Mouse (Mus musculus): ENCODE data around the gene Msi2. TPM values are rescaled to one million over a fixed set of nuclear protein-coding genes. Genes with fewer than 3 reads are reported as not detected.

Msi2 gene
- total and polyA plus RNA-seq, 2 experiments: 6.4 to 10.8 TPM

DNA sequence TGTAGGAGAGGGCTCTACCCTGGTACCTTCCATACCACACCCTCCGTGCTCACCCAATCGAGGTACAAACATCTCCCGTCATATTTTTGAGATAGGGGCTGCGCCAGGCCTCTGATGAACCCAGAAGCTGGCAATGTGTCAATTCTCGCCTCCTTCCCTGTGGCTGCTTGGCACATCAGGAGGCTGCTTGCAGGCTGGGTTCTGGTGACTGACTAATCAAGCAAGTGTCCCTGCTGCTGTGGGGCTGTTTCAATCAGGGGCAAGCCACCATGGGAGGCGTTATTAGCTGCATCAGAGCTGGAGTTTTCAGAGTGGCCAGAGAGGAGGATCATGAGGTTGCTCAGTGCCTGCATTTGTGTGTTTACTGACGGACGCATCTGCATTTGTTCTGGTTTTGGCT, 310.0 kb downstream of the Msi2 start:
- H3K27ac ChIP-seq (replicated peaks; ENCODE audit: insufficient read depth, low read depth, low read length): no peak overlapping the region
- H3K4me1 ChIP-seq (ENCODE audit: control insufficient read depth, insufficient read depth, low read length): no peaks in the 10 kb centered on the region; the same call in 1 of the 2 replicates
- no peaks in the 10 kb centered on the region for H3K36me3 ChIP-seq (ENCODE audit: control insufficient read depth, insufficient read depth, low read length)
- no peak for DNase-seq (ENCODE audit: extremely low read depth, low read depth, low spot score)
- no peaks in the 10 kb centered on the region for H3K79me2 ChIP-seq (ENCODE audit: control insufficient read depth, insufficient read depth, low read length)
- WGBS: 91% methylated on average over 8 of the region's 8 CpGs
- no peak overlapping the region for H3K9ac ChIP-seq (ENCODE audit: low read depth, low read length)
- H3K27me3 ChIP-seq (ENCODE audit: control insufficient read depth, insufficient read depth, low read length): no peaks in the 10 kb centered on the region
- no peak overlapping the region for H3K4me3 ChIP-seq (ENCODE audit: insufficient read depth, low read depth, low read length)
- no peak for TF ChIP-seq POLR2A (IDR thresholded peaks at IDR 0.05; ENCODE audit: extremely low read depth, insufficient read depth, low read length)

GRCm38 (mm10) chr11:88406408-88406915, 311.9 kb downstream of the Msi2 start:
- H3K27me3 ChIP-seq (ENCODE audit: control insufficient read depth, insufficient read depth, low read length): no peaks in the 10 kb centered on the region
- H3K4me1 ChIP-seq (ENCODE audit: control insufficient read depth, insufficient read depth, low read length): no peaks in the 10 kb centered on the region; the same call in 1 of the 2 replicates
- TF ChIP-seq POLR2A (IDR thresholded peaks at IDR 0.05; ENCODE audit: extremely low read depth, insufficient read depth, low read length) (no peak), CTCF (IDR thresholded peaks at IDR 0.05; ENCODE audit: low read depth, low read length) (no peak)
- H3K36me3 ChIP-seq (ENCODE audit: control insufficient read depth, insufficient read depth, low read length): no peaks in the 10 kb centered on the region
- no peak overlapping the region for H3K27ac ChIP-seq (replicated peaks; ENCODE audit: insufficient read depth, low read depth, low read length)
- H3K4me3 ChIP-seq (ENCODE audit: insufficient read depth, low read depth, low read length): no peak overlapping the region
- H3K9ac ChIP-seq (ENCODE audit: low read depth, low read length): no peak overlapping the region
- 89% methylated on average over 3 of the region's 3 CpGs for whole genome bisulfite sequencing
- DNase-seq (ENCODE audit: extremely low read depth, low read depth, low spot score): no peak
- H3K79me2 ChIP-seq (ENCODE audit: control insufficient read depth, insufficient read depth, low read length): no peaks in the 10 kb centered on the region

GRCm38 (mm10) chr11:88404816-88405613, 313.3 kb downstream of the Msi2 start:
- H3K79me2 ChIP-seq (ENCODE audit: control insufficient read depth, insufficient read depth, low read length): no peaks in the 10 kb centered on the region
- WGBS: 92% methylated on average over 17 of the region's 17 CpGs
- H3K36me3 ChIP-seq (ENCODE audit: control insufficient read depth, insufficient read depth, low read length): no peaks in the 10 kb centered on the region
- TF ChIP-seq CTCF (IDR thresholded peaks at IDR 0.05; ENCODE audit: low read depth, low read length) (no peak), POLR2A (IDR thresholded peaks at IDR 0.05; ENCODE audit: extremely low read depth, insufficient read depth, low read length) (no peak)
- no peaks in the 10 kb centered on the region for H3K27me3 ChIP-seq (ENCODE audit: control insufficient read depth, insufficient read depth, low read length)
- H3K4me1 ChIP-seq (ENCODE audit: control insufficient read depth, insufficient read depth, low read length): no peaks in the 10 kb centered on the region; the same call in 1 of the 2 replicates
- H3K9ac ChIP-seq (ENCODE audit: low read depth, low read length): no peak overlapping the region
- DNase-seq (ENCODE audit: extremely low read depth, low read depth, low spot score): no peak
- no peak overlapping the region for H3K4me3 ChIP-seq (ENCODE audit: insufficient read depth, low read depth, low read length)
- no peak overlapping the region for H3K27ac ChIP-seq (replicated peaks; ENCODE audit: insufficient read depth, low read depth, low read length)

- no peak overlapping the region for H3K27ac ChIP-seq (replicated peaks; ENCODE audit: insufficient read depth, low read depth, low read length)
- WGBS: 72% methylated on average over 5 of the region's 5 CpGs
- H3K36me3 ChIP-seq (ENCODE audit: control insufficient read depth, insufficient read depth, low read length): no peaks in the 10 kb centered on the region
- no peaks in the 10 kb centered on the region; the same call in 1 of the 2 replicates for H3K4me1 ChIP-seq (ENCODE audit: control insufficient read depth, insufficient read depth, low read length)
- TF ChIP-seq CTCF (IDR thresholded peaks at IDR 0.05; ENCODE audit: low read depth, low read length): no peak
- TF ChIP-seq POLR2A (IDR thresholded peaks at IDR 0.05; ENCODE audit: extremely low read depth, insufficient read depth, low read length): no peak
- no peak overlapping the region for H3K4me3 ChIP-seq (ENCODE audit: insufficient read depth, low read depth, low read length)
- no peaks in the 10 kb centered on the region for H3K27me3 ChIP-seq (ENCODE audit: control insufficient read depth, insufficient read depth, low read length)
- H3K79me2 ChIP-seq (ENCODE audit: control insufficient read depth, insufficient read depth, low read length): no peaks in the 10 kb centered on the region
- H3K9ac ChIP-seq (ENCODE audit: low read depth, low read length): no peak overlapping the region
- no peak for DNase-seq (ENCODE audit: extremely low read depth, low read depth, low spot score)
Observed at GRCm38 (mm10) chr11:88404247-88404677, 314.1 kb downstream of the Msi2 start.

- H3K27me3 ChIP-seq (ENCODE audit: control insufficient read depth, insufficient read depth, low read length): no peaks in the 10 kb centered on the region
- H3K4me3 ChIP-seq (ENCODE audit: insufficient read depth, low read depth, low read length): no peak overlapping the region
- H3K9ac ChIP-seq (ENCODE audit: low read depth, low read length): no peak overlapping the region
- 68% methylated on average over 7 of the region's 7 CpGs for WGBS
- H3K27ac ChIP-seq (replicated peaks; ENCODE audit: insufficient read depth, low read depth, low read length): no peak overlapping the region
- DNase-seq (ENCODE audit: extremely low read depth, low read depth, low spot score): no peak
- H3K36me3 ChIP-seq (ENCODE audit: control insufficient read depth, insufficient read depth, low read length): no peaks in the 10 kb centered on the region
- TF ChIP-seq CTCF (IDR thresholded peaks at IDR 0.05; ENCODE audit: low read depth, low read length) (no peak), POLR2A (IDR thresholded peaks at IDR 0.05; ENCODE audit: extremely low read depth, insufficient read depth, low read length) (no peak)
- H3K4me1 ChIP-seq (ENCODE audit: control insufficient read depth, insufficient read depth, low read length): no peaks in the 10 kb centered on the region; the same call in 1 of the 2 replicates
- no peaks in the 10 kb centered on the region for H3K79me2 ChIP-seq (ENCODE audit: control insufficient read depth, insufficient read depth, low read length)
Observed at GRCm38 (mm10) chr11:88402290-88402689, 316.0 kb downstream of the Msi2 start.

GRCm38 (mm10) chr11:88401333-88401732, 317.0 kb downstream of the Msi2 start:
- Histone ChIP-seq H3K4me1 (ENCODE audit: control insufficient read depth, insufficient read depth, low read length) (no peaks in the 10 kb centered on the region; the same call in 1 of the 2 replicates), H3K36me3 (ENCODE audit: control insufficient read depth, insufficient read depth, low read length) (no peaks in the 10 kb centered on the region), H3K79me2 (ENCODE audit: control insufficient read depth, insufficient read depth, low read length) (no peaks in the 10 kb centered on the region), H3K27me3 (ENCODE audit: control insufficient read depth, insufficient read depth, low read length) (no peaks in the 10 kb centered on the region), H3K9ac (ENCODE audit: low read depth, low read length) (no peak overlapping the region), H3K4me3 (ENCODE audit: insufficient read depth, low read depth, low read length) (no peak overlapping the region), H3K27ac (replicated peaks; ENCODE audit: insufficient read depth, low read depth, low read length) (no peak overlapping the region)
- TF ChIP-seq CTCF (IDR thresholded peaks at IDR 0.05; ENCODE audit: low read depth, low read length): no peak
- TF ChIP-seq POLR2A (IDR thresholded peaks at IDR 0.05; ENCODE audit: extremely low read depth, insufficient read depth, low read length): no peak
- 96% methylated on average over 6 of the region's 6 CpGs for WGBS
- no peak for DNase-seq (ENCODE audit: extremely low read depth, low read depth, low spot score)
